Mouse (Mus musculus): ENCODE measurements around the gene Ppt2.

GRCm38 (mm10) chr17:34618999-34619398 lies 9.3 kb downstream of the Ppt2 start:
- TF ChIP-seq CTCF (IDR thresholded peaks at IDR 0.05; ENCODE audit: low read depth) (peak; percentile 96), EP300 (IDR thresholded peaks at IDR 0.05; ENCODE audit: low read depth) (no peak)
